Mouse (Mus musculus) left cerebral cortex, postnatal 14 days (tissue): ENCODE data around the gene Casp9. TPM values are rescaled to one million over a fixed set of nuclear protein-coding genes. Genes with fewer than 3 reads are reported as not detected.
"Not testable (repeated sequence)": the region's sequence is repeated elsewhere in the genome, so short reads cannot be mapped to it uniquely, and the experiment has no call there.

Experiments used
- DNase-seq, 2 experiments: peaks; one replicate each; pipeline ENCODE4 v3.0.0; 2021 to 2022; ENCODE audit warnings: low spot score in 2 of 2, mixed read lengths in 1 of 2
- intact Hi-C: fragments of 180-260 bp; cut with DNase I; formaldehyde crosslinking; loops from one replicate; pipeline ENCODE4 v1.15.1; 2025
- total RNA-seq, 2 experiments: library from RNA; stranded (reverse); gene quantifications; 2 replicates each; pipeline ENCODE4 v1.2.3; 2021

The Casp9 gene
- total RNA-seq, 2 experiments from 2014 or later, result 19.4 to 21.8 TPM

GRCm38 (mm10) chr4:141769501-141770160 lies 23.8 kb upstream of the Casp9 start:
- no peak for DNase-seq
- intact Hi-C loops, result loop anchor here (5.0 kb wide), 1 partner anchor 47 kb away; the partner anchor contains the start of gene Ddi2

GRCm38 (mm10) chr4:141771823-141772222 lies 21.6 kb upstream of the Casp9 start:
- intact Hi-C loops, result no loop called here

GRCm38 (mm10) chr4:141773019-141773418 lies 20.4 kb upstream of the Casp9 start:
- intact Hi-C loops, DNase-seq: not testable (repeated sequence)

More at GRCm38 (mm10) chr4:141771823-141772222, 21.6 kb upstream of the Casp9 start:
- DNase-seq, result no peak

GRCm38 (mm10) chr4:141779828-141780227 lies 13.6 kb upstream of the Casp9 start:
- DNase-seq, result peak in 1 of 2 experiments; percentile 62
- intact Hi-C loops, result no loop called here

GRCm38 (mm10) chr4:141781201-141781985 lies 12.0 kb upstream of the Casp9 start:
- DNase-seq, result no peak
- intact Hi-C loops, result no loop called here

- DNase-seq, result no peak
- intact Hi-C loops, result no loop called here
Measured at GRCm38 (mm10) chr4:141784835-141785234, 8.6 kb upstream of the Casp9 start.

- intact Hi-C loops, result no loop called here
- no peak for DNase-seq
Measured at GRCm38 (mm10) chr4:141786141-141786540, 7.3 kb upstream of the Casp9 start.

- no peak for DNase-seq
- intact Hi-C loops, result no loop called here
Measured at GRCm38 (mm10) chr4:141787046-141787445, 6.4 kb upstream of the Casp9 start.

- DNase-seq, result no peak
- intact Hi-C loops, result no loop called here
Measured at GRCm38 (mm10) chr4:141787462-141787861, 6.0 kb upstream of the Casp9 start.

- intact Hi-C loops, result loop anchor here (2.0 kb wide), 1 partner anchor 67 kb away; the partner anchor contains the start of gene Ddi2
- no peak for DNase-seq
Measured at GRCm38 (mm10) chr4:141789564-141790218, 3.7 kb upstream of the Casp9 start.

- peak; percentile 98 to 99 for DNase-seq
- intact Hi-C loops, result loop anchor here (2.0 kb wide), 1 partner anchor 68 kb away; the partner anchor contains the start of gene Ddi2
Measured at GRCm38 (mm10) chr4:141790524-141790990, 2.9 kb upstream of the Casp9 start, which contains the start of gene Dnajc16. Dnajc16 (minus strand) TSS chr4:141790931.

- intact Hi-C loops, result loop anchor here (2.0 kb wide), 1 partner anchor 69 kb away; the partner anchor contains the start of gene Ddi2
- no peak for DNase-seq
Measured at GRCm38 (mm10) chr4:141791486-141791885, 1.9 kb upstream of the Casp9 start.

- intact Hi-C loops, result loop anchor here (2.0 kb wide), 1 partner anchor 69 kb away; the partner anchor contains the start of gene Ddi2
- DNase-seq, result no peak
Measured at GRCm38 (mm10) chr4:141791951-141792350, 1.5 kb upstream of the Casp9 start.

- intact Hi-C loops, result no loop called here
- DNase-seq, result peak in 1 of 2 experiments; percentile 58
Measured at GRCm38 (mm10) chr4:141792554-141793281, 694 bp upstream of the Casp9 start.

- no peak for DNase-seq
- intact Hi-C loops, result no loop called here
Measured at GRCm38 (mm10) chr4:141794152-141794535, 732 bp downstream of the Casp9 start.

GRCm38 (mm10) chr4:141796356-141796755 lies 2.9 kb downstream of the Casp9 start:
- no peak for DNase-seq
- intact Hi-C loops, result no loop called here

GRCm38 (mm10) chr4:141796954-141797353 lies 3.5 kb downstream of the Casp9 start:
- DNase-seq, result no peak
- intact Hi-C loops, result no loop called here

GRCm38 (mm10) chr4:141797545-141797944 lies 4.1 kb downstream of the Casp9 start:
- intact Hi-C loops, result no loop called here
- DNase-seq, result no peak

- intact Hi-C loops, result no loop called here
- no peak for DNase-seq
Measured at GRCm38 (mm10) chr4:141804105-141804504, 10.7 kb downstream of the Casp9 start.
